Mouse (Mus musculus) common myeloid progenitor, adult 5-6 weeks (primary cell): ENCODE data around the gene Strn4. TPM values are rescaled to one million over a fixed set of nuclear protein-coding genes. Genes with fewer than 3 reads are reported as not detected.
A peak's percentile ranks its signal among the peaks of the same experiment; 100 is the strongest.

Experiments used
- ATAC-seq: replicated peaks from 2 replicates; pipeline ENCODE4 v1.8.0; 2016; ENCODE audit warnings: low read depth, mild to moderate bottlenecking, moderate TSS enrichment, inconsistent platforms; ENCODE audit not compliant: poor library complexity, severe bottlenecking
- total RNA-seq: library from RNA; stranded (forward); fragments of 200-1000, 187-1606 nt; gene quantifications from 2 replicates; pipeline ENCODE4 v1.2.3, GENCODE M21; 2017

The Strn4 gene
- total RNA-seq: 50.2 and 51.1 TPM in 2 replicates

DNA sequence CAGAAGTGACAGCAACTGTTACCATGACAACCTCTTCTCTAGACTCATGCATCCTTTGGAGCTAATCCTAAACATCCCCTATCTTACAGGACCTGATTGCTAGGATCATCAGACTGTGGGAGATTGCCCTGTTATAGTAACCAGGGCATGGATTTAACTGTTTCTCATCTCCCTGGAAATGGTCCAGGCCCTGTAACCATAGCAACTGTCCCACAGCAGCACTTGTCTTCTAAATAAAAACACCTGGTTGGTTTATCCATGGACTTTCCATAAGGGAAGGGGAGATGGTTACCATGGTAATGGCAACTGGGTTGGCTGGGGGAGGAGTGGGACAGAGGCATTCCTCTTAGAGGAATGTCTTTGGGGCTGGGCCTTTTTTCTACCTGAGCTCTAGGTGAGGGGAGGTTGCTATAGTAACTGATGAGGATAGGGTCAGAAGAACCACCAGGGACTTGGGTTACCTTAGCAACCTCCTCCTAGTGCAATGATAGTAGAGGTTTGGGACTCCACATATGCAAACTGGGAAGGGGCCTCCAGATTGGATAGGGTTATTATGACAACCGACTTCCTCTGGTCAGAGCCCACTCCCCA, at the start of gene Strn4:
Gene Strn4, plus strand, starts transcription at position 539 of the 591 bp plus-strand sequence.
- ATAC-seq: no peak

DNA sequence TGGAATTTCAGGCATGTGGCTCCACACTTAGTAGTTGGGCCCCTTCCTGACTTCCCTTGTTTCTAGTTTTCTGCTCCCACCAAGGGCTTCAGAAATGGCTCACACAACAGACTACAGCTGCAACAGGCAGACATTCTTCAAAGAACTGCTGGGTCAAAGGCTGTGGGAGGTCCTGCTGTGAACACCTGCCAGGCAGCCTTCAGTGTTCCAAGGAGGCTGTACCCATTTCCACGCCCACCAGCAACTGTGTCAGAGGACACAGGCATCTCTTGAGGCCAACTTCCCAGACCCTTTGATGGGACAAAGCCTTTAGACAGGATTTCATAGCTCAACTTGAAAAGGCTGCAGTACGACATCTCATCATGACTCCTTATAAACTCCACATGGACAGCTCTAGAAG, 49.2 kb upstream of the Strn4 start:
- no peak for ATAC-seq

DNA sequence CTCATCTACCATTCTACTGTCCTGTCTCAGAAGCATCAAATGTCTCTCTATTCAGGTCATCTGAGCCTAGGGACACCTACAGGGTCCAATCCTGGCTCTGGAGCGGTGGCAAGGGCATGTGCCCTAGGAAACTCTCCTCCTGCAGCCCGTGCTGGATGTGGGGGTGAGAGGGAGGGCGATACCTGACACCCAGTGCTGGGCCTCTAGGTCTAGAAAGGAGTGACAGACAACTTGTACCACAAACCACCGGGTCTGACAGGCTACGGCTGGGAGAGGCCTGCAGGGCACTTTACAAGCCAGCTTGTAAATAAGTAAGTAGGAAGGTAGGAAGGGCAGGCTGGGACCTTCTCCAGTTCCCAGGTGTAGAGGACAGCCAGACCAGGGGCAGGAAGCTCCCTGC, 39.8 kb upstream of the Strn4 start:
- no peak for ATAC-seq

DNA sequence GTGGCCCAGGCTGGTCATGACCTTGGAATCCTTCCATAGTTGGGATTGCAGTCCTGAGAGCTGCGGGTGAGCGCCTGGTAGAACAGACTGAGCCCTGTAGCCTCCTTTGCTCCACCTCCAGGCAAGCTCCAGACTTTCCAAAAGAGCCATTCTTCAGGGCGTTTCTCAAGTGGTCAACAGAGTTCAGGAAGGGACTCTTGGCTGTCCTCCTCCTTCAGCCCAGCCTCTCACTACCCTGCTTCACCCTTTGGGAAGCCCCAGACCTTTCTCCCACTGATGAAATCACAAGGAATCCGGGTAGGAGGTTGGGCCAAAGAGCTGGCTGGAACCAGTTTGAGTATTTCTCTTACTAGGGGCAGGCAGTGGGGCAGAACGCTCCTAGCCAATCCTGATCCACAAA, 35.6 kb upstream of the Strn4 start:
- no peak for ATAC-seq

DNA sequence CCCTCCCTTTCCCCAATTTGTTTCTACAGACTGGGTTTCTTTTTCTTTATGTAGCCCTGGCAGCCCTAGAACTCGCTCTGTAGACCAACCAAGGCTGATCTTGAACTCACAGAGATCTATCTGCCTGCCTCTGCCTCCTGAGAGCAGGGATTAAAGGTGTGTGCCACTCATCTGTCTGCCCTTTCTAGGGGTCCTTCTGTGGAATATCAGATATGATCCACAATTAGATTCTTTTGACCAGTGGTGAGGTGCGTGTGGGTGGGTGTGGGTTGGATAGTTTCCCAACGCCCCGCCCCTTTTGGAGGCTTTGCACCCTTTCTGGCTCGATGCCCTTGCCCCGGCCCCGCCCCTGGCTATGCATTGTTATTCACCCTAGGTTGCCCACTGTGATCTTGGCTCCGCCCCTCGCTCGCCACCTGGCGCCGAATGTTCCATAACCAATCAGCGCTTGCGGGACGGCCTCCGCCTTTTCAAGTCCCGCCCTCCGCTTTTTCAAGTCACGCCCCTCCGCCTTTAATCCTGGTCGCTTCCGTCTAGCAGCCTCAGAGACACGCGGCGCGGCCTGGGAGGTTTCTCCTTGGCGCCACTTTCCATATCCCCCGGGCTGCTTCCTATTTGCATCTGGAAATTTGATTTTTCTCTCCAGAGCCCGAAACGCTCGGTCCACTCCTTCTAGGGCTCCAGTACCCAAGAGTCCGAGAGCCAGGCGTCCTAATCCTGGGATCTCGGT, 34.7 kb upstream of the Strn4 start, which contains the start of gene Slc1a5:
Gene Slc1a5, plus strand, starts transcription at position 516 of the 730 bp plus-strand sequence.
- ATAC-seq: peak; percentile 82

DNA sequence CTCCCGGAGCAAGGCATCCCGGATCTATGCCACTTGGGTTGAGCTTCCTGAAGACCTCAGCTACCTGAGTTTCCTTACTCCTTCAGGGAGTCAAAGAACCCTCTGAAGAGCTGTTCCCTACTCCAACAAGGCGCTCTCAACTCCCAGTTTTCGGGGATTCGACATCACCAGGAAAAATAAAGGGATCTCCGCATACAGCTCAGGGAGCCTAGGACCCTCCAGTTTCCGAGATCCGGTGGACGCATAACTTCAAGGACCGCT, 34.2 kb upstream of the Strn4 start:
- no peak for ATAC-seq

DNA sequence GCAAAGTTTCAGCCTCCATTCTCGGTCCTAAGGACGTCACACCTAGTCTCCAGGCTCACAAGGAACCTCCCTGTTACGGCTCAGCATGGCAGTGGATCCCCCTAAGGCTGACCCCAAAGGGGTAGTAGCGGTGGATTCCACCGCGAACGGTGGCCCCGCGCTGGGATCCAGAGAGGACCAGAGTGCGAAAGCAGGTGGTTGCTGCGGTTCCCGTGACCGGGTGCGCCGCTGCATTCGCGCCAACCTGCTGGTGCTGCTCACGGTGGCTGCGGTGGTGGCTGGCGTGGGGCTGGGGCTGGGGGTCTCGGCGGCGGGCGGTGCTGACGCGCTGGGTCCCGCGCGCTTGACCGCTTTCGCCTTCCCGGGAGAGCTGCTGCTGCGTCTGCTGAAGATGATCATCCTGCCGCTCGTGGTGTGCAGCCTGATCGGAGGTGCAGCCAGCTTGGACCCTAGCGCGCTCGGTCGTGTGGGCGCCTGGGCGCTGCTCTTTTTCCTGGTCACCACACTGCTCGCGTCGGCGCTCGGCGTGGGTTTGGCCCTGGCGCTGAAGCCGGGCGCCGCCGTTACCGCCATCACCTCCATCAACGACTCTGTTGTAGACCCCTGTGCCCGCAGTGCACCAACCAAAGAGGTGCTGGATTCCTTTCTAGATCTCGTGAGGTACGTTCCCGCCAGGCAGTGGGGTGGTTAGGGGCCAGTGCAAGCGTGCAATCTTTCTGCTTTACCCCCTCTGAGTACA, 33.7 kb upstream of the Strn4 start:
- peak; percentile 2; the same call in 1 of the 2 replicates for ATAC-seq

DNA sequence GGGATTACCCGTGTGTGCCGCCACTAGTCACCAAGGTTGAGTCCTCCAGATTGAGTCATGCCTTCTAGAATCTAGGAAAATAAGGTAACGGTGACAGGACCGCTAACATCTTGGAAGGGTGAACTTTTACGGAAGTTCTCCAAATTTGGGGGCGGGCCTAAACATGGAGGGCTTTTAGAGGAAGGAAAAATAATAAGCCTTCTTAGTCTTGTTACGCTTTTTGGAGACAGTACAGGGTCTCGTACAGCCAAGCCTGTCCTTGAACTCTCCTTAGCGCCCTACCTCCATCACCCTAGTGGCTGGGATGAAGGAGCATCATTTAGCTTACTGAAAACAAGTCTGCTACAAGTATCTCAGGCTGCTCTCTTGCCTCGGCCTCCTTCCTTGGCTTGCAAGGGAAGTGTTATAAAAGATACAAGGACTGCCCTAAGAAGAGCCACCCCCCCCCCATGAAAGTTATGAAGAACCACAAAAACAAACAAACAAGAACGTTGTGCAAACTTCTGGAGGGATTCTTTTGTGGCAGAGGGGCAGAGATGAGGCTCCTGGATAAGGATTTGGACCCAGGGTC, 33.0 kb upstream of the Strn4 start:
- ATAC-seq: peak; percentile 14

DNA sequence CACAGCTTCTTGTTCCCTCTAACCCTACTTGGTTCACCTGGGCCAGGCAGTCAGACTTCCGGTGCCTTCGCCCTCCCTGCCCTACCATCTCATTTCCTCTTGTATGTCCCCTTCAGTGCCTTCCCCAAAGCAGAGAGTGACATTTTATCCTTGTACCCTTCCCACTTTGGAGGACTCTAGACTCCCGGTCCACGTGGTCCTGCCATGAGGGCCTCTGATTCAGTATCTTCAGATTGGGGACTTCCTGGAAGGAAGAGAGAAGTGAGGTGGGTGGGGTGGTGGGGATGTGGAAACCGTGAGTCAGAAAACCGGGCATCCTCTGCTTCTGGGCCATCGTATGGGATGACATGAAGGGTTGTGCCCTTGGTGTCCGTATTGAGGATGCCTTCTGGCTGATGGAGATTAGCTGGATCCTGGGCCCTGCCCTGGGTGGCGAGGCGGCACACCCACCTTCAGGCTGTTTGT, 32.4 kb upstream of the Strn4 start:
- ATAC-seq: peak; percentile 23

DNA sequence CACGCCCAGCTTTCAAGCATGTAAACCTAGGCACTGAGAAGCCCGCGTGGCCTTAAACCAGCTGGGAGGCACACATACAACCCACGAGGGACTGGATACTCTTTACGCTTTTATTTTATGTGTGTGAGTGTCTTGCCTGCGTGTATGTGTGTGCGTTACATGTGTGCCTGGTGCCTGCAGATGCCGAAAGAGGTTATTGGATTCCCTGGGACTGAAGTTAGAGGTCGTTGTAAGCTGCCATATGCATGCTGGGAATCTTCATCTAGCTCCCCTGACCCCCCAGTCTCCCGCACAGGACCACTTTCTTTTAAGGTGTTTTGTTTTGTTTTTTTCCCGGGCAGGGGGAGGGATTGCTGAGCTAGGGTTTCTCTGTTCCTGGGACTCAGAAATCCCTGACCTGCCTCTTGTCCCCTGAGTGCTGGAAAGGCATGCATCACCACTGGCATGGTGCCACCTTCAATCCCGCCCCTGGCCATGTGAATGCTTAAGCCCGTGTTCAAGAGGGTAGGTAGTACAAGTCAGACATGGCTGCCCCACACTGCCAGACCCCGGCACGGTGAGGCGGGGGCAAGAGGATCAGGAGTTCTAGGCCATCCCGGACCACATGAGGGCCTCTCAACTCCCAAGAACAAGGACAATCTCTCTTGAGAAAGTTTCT, 31.8 kb upstream of the Strn4 start:
- ATAC-seq: no peak

DNA sequence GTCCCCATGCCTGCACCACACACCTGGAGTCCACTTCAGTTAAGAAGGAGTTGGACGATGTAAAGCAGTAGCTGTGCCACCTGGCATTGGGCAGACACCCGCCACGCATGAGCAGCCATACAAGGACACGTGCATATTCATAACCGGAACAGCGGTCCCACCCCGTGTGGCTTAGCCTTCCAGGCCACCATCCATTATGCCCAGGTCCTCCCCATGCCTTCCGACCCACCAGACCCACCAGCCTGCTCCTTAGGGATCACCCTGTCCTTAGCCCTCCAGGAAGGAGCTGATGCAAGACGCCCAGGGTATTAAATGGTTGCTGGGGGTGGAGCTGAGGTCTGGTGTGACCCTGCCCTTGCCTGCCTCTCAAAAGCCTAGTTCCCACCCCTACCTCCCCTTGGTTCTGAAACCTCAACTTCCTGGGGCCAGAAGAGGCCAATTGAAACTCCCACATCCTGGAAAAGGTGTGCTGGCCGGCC, 31.2 kb upstream of the Strn4 start:
- no peak for ATAC-seq

DNA sequence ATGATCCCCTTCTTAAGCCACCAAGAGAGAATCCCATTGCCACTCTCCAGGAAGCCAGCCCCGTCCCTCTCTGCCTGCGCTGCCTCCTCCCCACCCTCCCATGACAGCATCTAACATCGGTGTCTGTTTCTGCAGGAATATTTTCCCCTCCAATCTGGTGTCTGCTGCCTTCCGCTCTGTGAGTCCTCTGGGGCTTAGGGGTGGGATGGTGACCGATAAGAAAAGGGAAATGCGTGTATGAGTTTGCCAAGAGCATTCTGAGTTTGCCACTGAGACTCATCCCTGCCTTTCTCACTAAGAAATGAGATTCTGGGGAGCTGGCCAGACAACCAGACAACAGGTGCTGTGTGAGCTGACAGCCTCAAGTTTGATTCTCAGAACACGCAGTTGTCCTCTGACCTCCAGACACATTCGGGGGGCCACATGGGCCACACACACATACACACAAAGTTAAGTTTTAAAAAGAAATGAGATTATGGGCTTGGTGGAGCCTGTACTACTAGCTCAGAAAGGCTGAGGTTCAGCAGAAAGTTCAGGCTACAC, 30.1 kb upstream of the Strn4 start:
- no peak for ATAC-seq

DNA sequence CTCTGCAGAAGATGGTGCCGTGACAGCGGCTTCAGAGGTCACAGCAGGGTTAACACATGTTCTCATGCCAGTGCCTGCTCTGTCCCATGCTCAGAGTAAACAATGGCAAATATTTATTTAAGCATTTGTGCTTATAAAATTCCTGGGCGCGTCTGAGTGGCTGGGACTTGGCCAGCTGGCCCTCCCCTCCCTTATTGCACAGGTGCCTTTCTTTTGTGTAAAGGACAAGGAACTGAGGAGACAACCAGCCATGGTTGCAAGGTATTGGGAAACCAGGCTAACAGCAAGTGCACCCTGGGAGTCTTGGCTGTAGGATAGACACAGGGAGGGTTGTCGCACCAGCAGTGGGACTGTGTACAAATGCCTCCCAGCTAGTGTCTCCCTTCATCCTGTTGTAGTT, 23.4 kb upstream of the Strn4 start:
- ATAC-seq: no peak

DNA sequence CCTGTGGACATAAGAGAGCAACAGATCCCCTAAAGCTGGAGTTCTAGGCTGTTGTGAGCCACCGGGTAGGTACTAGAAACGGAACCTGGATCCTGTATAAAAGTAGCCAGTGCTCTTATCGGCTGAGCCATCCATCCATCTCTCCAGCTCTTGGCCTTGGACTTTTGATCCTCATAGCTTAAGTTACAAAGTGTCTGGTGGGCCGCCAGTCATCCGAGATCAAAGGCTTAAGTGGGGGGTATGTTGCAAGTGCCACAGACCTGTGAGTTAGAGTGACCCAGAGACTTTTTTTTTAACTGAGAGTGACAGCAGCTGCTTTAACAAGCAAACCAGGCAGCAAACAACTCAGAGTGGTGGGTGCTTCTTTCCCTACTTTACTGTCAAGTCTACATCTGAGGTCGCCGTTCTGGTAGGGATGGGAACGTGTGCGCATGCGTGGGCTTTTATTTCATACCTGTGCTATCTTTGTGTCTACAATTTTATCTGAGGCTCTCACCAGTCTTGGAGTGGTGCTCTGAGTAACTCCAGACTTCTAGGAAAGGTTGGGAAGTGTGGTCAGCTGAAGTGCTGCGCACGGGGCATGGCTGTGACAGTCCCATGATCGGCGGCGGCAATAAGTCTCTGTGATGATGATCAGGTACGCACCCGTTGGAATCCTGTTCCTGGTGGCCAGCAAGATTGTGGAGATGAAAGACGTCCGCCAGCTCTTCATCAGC, 22.5 kb upstream of the Strn4 start:
- ATAC-seq: no peak

DNA sequence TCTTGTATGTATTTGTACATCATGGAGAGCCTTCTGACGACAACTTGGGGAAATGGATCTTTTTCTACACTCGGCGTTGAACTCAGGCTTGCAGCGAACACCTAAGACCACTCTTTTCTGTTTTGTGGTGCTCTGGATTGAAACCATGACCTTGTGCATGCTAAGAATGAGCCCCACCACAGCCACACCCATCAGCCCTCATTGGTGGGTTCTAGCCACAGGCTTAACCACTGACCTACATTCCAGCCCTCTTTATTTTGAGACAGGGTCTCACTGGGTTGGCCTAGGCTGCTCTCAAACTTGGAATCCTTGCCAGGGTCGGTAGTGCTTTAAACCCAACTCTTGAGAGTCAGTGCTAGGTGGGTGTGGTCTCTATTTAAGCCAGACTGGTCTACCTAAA, 20.8 kb upstream of the Strn4 start:
- ATAC-seq: no peak

DNA sequence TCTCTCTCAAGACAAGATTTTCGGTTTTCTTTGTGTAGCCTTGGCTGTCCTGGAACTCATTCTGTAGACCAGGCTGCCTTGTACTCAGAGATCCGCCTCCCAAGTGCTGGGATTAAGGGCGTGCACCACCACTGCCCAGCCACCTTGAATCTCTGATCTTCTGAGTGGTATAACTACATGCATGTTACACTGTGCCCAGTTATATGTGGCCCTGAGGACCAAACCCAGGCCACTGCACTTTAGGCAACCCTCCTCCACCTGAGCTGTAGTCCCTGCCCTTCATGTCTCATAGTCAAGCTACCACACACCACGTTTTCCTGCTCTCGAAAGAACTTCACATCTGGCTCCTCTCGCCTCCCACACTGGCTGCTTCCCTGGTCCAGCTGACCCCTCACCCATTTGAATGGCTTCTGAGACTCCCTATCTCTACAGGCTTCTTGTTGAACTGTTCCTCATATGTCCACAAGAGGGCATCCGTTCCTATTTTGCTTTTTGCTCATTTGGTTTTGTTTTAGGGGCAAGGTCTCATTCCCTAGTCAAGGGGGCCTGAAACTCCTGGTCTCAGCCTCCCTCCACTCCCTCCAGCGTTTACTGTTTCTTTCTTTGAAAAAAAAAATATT, 11.2 kb upstream of the Strn4 start:
- ATAC-seq: peak; percentile 64

DNA sequence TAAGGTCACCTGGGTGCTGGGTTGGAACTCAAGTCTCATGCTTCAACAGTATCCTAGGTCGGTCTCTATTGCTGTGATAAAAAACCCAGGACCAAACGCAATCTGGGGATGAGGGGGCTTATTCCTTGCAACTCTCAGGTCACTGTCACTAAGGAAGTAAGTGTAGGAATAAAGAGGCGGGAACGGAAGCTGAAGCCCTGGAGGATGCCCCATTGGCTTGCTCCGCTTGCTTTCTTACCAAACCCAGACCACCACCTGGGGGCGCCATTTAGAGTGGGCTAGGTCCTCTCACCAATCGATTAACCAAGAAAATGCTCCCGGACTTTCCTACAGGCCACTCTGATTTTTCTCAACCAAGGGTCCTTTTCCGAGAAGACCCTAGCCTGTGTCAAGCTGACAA, 7.8 kb upstream of the Strn4 start:
- ATAC-seq: no peak

DNA sequence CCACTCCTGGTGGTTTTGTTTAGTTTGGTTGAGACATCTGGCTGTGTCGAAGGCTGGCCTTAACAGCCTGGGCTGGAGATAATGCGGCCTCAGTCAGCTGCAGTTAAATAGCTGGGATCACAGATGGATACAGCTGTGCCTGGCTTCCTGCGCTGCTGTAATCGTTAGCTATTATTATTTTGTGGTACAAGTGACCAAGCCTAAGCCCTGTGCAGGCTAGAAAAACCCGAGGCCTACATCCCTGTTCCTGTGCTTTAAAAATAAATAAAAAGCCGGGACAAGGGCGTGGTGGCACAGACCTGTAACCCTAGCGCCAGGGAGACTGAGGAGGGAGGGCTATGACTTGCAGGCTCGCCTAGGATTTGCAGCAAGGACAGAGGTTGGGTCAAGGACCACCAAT, 7.0 kb upstream of the Strn4 start:
- ATAC-seq: no peak

DNA sequence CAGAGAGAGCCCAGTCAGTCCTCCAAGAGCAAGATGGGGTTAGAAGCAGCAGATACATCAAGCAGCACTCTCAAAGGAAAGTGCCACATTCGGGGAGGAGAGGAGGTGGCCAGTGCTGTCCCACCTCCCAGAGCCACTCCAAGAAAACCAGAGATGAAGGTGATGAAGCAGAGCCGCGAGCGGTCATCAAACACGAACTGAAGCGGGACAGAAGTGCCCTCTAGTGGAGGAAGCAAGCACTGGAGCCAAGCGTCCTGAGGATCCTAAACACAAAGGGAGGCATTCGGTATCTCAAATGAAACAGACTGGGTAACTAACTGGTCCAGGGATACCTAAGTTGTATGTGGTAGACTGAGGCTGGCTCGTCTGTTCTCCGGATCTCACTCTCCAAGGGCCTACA, 6.0 kb upstream of the Strn4 start:
- ATAC-seq: peak; percentile 73; the same call in 1 of the 2 replicates
